Mouse (Mus musculus): ENCODE data around the gene Synj2. TPM values are rescaled to one million over a fixed set of nuclear protein-coding genes. Genes with fewer than 3 reads are reported as not detected.
A peak's percentile ranks its signal among the peaks of the same experiment; 100 is the strongest.

Synj2 gene
- polyA plus RNA-seq, 2 experiments, result 3.3 to 4.4 TPM

- Histone ChIP-seq H3K4me3 (replicated peaks; ENCODE audit: low read length) (no peak overlapping the region), H3K4me2 (replicated peaks; ENCODE audit: low read depth, low read length, severe bottlenecking) (no peak overlapping the region), H3K27ac (replicated peaks; ENCODE audit: low read depth, low read length) (no peak overlapping the region), H3K4me1 (ENCODE audit: control insufficient read depth, insufficient read depth, low read length) (peaks cover 26% of the 10 kb centered on the region), H3K27me3 (ENCODE audit: control insufficient read depth, insufficient read depth, low read length) (no peaks in the 10 kb centered on the region), H3K9ac (ENCODE audit: low read depth, low read length, severe bottlenecking) (no peak overlapping the region), H3K36me3 (ENCODE audit: control insufficient read depth, insufficient read depth, low read length) (no peaks in the 10 kb centered on the region), H3K9me3 (ENCODE audit: control insufficient read depth, low read length) (no peaks in the 10 kb centered on the region)
- ATAC-seq (ENCODE audit: low FRiP score, low read depth), result no peak
- no peak for DNase-seq (ENCODE audit: low spot score)
- no peak for TF ChIP-seq POLR2A (IDR thresholded peaks at IDR 0.05; ENCODE audit: borderline replicate concordance, extremely low read depth, insufficient read depth, insufficient read length)
- WGBS, result 75% methylated on average over 8 of the region's 8 CpGs
Measured at GRCm38 (mm10) chr17:5973536-5973935, 32.5 kb downstream of the Synj2 start.

DNA sequence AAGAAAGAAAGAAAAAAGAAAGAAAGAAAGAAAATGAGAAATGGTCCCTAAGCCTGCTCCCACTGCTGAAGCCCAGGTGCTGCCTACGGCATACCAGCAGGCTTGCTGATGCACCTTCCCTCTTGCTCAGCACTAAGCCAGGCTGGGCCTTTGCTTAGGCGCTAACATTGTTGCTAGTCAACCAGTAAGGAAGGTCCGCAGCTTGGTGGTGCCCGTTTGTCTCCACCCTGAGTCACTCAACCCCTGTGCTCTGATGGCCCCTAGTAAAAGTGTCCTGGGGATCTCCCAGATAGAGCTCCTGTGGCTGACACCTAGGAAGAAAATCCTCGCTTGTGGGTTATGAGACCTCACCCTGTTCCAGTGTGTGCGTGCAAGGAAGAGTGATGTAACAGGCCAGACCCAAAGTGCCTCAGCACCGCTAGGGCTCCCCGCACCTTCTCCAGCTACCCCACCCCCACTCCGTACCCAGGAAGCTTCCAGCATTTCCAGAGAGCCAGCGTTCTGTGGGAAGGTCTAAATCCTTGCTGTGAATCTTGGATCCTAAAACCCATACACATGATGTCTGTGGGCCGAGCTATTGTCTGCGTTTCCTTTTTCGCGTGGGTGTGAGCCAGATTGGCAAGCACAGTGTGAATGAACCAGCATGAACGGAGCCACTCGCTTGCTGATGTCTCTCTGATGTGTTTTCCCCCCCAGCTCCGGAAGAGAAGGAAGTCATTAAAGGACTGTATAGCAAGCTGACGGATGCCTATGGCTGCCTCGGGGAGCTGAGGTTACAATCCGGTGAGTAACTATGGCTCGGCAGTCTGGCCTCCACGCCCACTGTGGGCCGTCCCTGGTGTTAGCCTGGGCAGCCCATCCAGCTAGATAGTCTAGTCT lies 34.3 kb downstream of the Synj2 start:
- DNase-seq (ENCODE audit: low spot score), result peak; percentile 47
- Histone ChIP-seq H3K4me2 (replicated peaks; ENCODE audit: low read depth, low read length, severe bottlenecking) (peak overlapping the region; percentile 40), H3K27me3 (ENCODE audit: control insufficient read depth, insufficient read depth, low read length) (no peaks in the 10 kb centered on the region), H3K9me3 (ENCODE audit: control insufficient read depth, low read length) (no peaks in the 10 kb centered on the region), H3K27ac (replicated peaks; ENCODE audit: low read depth, low read length) (0 out of 2 replicates have a peak overlapping the region, but pooled peaks have one; percentile 33), H3K9ac (ENCODE audit: low read depth, low read length, severe bottlenecking) (peak overlapping the region; percentile 21; the same call in 1 of the 2 replicates), H3K4me1 (ENCODE audit: control insufficient read depth, insufficient read depth, low read length) (peaks cover 26% of the 10 kb centered on the region), H3K36me3 (ENCODE audit: control insufficient read depth, insufficient read depth, low read length) (no peaks in the 10 kb centered on the region), H3K4me3 (replicated peaks; ENCODE audit: low read length) (0 out of 2 replicates have a peak overlapping the region, but pooled peaks have one; percentile 2)
- TF ChIP-seq POLR2A (IDR thresholded peaks at IDR 0.05; ENCODE audit: borderline replicate concordance, extremely low read depth, insufficient read depth, insufficient read length), result no peak
- ATAC-seq (ENCODE audit: low FRiP score, low read depth), result peak; percentile 57; the same call in 1 of the 2 replicates
- WGBS, result 29% methylated on average over 23 of the region's 23 CpGs

DNA sequence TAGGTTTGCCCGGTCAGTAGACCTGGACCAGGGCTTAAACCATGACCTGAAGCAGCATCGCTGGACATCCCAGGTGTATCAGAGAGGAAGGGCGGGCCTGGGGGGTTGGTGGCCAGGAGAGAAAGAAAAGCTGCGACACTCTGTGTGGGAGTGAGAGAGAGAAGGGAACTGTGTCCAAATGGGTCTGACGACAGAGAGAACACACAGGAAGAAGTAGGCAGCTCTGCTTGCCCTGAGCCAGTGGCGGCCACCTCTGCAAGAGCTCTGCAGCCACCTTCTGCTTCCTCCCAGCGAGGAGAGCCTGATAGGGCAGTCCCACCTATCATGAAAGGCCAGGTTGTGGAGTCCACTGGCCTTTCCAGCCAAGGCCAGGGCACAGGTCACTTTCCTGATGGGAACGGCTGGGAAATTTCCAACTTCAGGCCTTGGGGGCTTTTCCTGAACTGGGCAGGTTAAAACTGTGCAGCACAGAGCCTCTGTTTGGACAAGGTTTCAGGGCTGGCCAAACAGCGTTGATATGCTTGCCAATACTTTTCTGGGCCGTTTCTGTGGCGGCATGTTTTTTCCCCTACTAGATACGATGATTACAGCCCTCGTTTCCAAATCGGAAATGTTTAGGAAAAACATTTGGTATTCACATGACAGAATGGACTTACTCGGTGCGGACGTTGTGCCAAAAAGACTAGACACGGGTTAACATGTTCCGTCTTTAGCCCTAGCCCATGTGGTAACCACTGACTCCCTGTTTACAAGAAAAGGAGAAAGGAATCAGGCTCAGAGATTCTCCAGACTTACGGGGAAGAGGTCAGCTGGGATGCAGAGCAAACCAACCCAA lies 35.4 kb downstream of the Synj2 start:
- H3K36me3 ChIP-seq (ENCODE audit: control insufficient read depth, insufficient read depth, low read length), result no peaks in the 10 kb centered on the region
- peak overlapping the region; percentile 40; the same call in 1 of the 2 replicates for H3K4me2 ChIP-seq (replicated peaks; ENCODE audit: low read depth, low read length, severe bottlenecking)
- DNase-seq (ENCODE audit: low spot score), result no peak
- no peak overlapping the region for H3K4me3 ChIP-seq (replicated peaks; ENCODE audit: low read length)
- 75% methylated on average over 20 of the region's 20 CpGs for WGBS
- no peak for TF ChIP-seq POLR2A (IDR thresholded peaks at IDR 0.05; ENCODE audit: borderline replicate concordance, extremely low read depth, insufficient read depth, insufficient read length)
- no peak overlapping the region for H3K9ac ChIP-seq (ENCODE audit: low read depth, low read length, severe bottlenecking)
- H3K27ac ChIP-seq (replicated peaks; ENCODE audit: low read depth, low read length), result no peak overlapping the region
- no peaks in the 10 kb centered on the region for H3K27me3 ChIP-seq (ENCODE audit: control insufficient read depth, insufficient read depth, low read length)
- H3K9me3 ChIP-seq (ENCODE audit: control insufficient read depth, low read length), result no peaks in the 10 kb centered on the region
- H3K4me1 ChIP-seq (ENCODE audit: control insufficient read depth, insufficient read depth, low read length), result peaks cover 26% of the 10 kb centered on the region
- no peak for ATAC-seq (ENCODE audit: low FRiP score, low read depth)

DNA sequence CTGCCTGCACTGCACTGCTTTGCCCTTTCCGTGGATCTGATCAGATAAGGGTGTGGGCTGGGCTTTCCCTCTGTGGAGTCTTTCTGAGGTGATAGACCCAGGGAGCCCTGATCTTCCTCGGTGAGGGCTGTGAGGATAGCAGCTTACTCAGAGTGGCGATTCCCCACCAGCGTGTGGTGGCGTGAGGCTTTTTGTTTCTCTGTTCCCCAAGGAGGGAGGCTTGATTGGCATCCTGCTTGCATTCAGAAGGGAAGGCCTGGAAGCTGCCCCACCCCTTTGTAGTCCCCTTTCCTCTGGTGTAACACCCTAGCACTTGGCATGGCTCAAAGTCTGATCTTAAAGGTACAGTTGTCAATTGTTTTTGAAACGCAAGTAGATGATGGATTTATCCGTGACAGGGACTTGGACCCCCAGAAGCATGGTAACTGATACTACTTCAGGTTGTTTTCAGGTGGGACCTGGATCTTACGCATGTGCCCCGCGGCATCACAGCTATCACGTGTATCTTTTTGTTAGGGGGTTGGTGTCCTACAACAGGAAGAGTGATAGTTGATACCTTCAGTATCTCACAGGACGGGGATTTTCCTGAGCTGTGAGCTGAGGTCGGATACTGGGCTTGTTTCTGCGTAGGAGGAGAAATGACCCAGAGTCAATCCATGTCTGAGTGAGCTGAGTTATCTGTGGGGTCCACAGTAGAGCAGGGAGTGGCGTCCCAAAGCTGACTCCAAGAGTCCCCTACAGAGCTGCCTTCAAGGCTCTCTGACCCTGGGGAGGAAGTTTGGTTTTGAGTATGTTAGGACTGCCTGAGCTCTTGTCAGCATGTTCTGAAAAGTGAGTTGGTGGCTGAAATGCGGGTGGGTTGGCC lies 36.2 kb downstream of the Synj2 start:
- ATAC-seq (ENCODE audit: low FRiP score, low read depth), result no peak
- peaks cover 26% of the 10 kb centered on the region for H3K4me1 ChIP-seq (ENCODE audit: control insufficient read depth, insufficient read depth, low read length)
- DNase-seq (ENCODE audit: low spot score), result no peak
- no peak overlapping the region for H3K27ac ChIP-seq (replicated peaks; ENCODE audit: low read depth, low read length)
- H3K4me2 ChIP-seq (replicated peaks; ENCODE audit: low read depth, low read length, severe bottlenecking), result no peak overlapping the region
- no peaks in the 10 kb centered on the region for H3K9me3 ChIP-seq (ENCODE audit: control insufficient read depth, low read length)
- WGBS, result 60% methylated on average over 16 of the region's 16 CpGs
- H3K4me3 ChIP-seq (replicated peaks; ENCODE audit: low read length), result no peak overlapping the region
- TF ChIP-seq POLR2A (IDR thresholded peaks at IDR 0.05; ENCODE audit: borderline replicate concordance, extremely low read depth, insufficient read depth, insufficient read length), result no peak
- H3K27me3 ChIP-seq (ENCODE audit: control insufficient read depth, insufficient read depth, low read length), result no peaks in the 10 kb centered on the region
- H3K9ac ChIP-seq (ENCODE audit: low read depth, low read length, severe bottlenecking), result no peak overlapping the region
- no peaks in the 10 kb centered on the region for H3K36me3 ChIP-seq (ENCODE audit: control insufficient read depth, insufficient read depth, low read length)
